Mouse (Mus musculus) lung, postnatal 0 days (tissue): ENCODE measurements around the gene Brd3.

Experiments
- CTCF ChIP-seq: IDR thresholded peaks from 2 replicates; pipeline ENCODE4 v1.5.1; 2016; ENCODE audit warnings: antibody characterized with exemption, mild to moderate bottlenecking
- EP300 ChIP-seq: IDR thresholded peaks from 2 replicates; pipeline ENCODE4 v1.6.1; 2016; ENCODE audit warnings: antibody characterized with exemption, mild to moderate bottlenecking, control low read depth

GRCm38 (mm10) chr2:27552620-27553287, 45.3 kb upstream of the Brd3 start:
- TF ChIP-seq EP300 (no peak), CTCF (peak; percentile 98)
